Mouse (Mus musculus) G1E-ER4 (cell line): Measurements from ENCODE around the gene Ica1l. TPM values are rescaled to one million over a fixed set of nuclear protein-coding genes. Genes with fewer than 3 reads are reported as not detected.

Experiments
- GATA1 ChIP-seq: IDR thresholded peaks from one replicate; pipeline ENCODE4 v1.8.0; 2012; ENCODE audit warnings: low read length, inconsistent platforms
- polyA plus RNA-seq: library from polyadenylated mRNA; stranded (reverse); fragments of >175 nt; gene quantifications from 2 replicates; pipeline ENCODE4 v1.2.3, GENCODE M21; 2012

Gene Ica1l
- 0.58 and 0.84 TPM in 2 replicates for polyA plus RNA-seq

- no peak for TF ChIP-seq GATA1
Observed at GRCm38 (mm10) chr1:60042796-60043469, at the start of gene Ica1l. Ica1l (minus strand) TSS chr1:60043184.

DNA sequence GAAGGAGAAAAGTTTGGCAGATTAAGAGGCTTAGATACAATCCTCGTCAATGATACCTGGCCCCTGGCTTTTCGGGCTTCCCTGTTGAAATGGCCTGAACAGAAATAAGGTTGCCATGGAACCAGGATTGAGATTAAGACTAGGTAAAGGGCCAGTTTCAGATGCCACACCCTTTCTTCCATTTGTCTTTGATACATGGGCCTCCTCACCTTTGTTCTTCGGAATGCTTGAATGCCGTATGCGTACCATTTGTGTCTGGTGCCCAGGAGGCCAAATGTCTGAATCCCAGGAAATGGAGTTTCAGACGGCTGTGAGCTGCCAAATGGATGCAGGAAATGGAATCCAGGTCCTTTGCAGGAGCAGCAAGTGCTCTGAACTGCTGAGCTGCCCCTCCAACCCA lies 33.4 kb upstream of the Ica1l start:
- no peak for TF ChIP-seq GATA1

DNA sequence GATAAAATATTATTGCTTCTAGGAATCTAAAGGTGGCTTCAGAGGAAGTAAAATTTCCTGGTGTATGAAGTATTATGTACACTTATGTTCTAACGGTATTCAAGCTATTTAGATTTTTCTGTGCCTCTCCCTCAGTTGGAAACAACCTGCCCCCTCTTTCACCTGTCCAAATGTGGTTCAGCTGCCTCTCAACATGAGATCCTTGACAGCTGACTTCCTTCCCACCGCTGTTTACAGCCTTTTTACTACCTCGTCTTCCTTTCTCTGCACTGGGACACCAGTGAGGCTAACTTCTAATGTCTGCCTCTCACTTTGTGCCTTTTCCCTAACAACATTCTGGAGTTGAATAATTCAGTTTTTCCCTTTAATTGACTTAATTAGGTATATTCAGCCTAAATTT lies 32.6 kb upstream of the Ica1l start:
- no peak for TF ChIP-seq GATA1

DNA sequence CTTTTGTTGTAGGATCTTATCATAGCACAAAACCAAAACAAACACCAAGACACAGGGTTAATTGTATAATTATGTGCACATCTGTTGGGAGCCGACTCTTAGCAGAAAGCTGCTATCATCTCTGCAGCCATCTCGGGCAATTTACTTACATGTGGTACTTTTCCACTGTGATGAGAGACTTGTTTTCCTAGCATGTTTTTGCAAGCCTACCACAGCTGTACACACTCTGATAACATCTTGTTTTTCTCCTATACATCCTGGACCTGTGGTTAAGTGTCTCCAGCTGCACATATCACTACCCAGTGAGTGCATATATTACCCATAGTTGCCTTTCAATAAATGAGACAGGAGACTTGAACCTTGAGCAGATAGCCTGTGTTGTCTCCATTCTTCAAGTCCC lies 32.0 kb upstream of the Ica1l start:
- no peak for TF ChIP-seq GATA1

- no peak for TF ChIP-seq GATA1
Observed at GRCm38 (mm10) chr1:60056310-60056709, 13.3 kb upstream of the Ica1l start.

- no peak for TF ChIP-seq GATA1
Observed at GRCm38 (mm10) chr1:60054659-60055058, 11.7 kb upstream of the Ica1l start.

- no peak for TF ChIP-seq GATA1
Observed at GRCm38 (mm10) chr1:60044595-60044994, 1.6 kb upstream of the Ica1l start.

GRCm38 (mm10) chr1:60042398-60042795 lies 587 bp downstream of the Ica1l start:
- no peak for TF ChIP-seq GATA1

GRCm38 (mm10) chr1:60035044-60035443 lies 7.9 kb downstream of the Ica1l start:
- TF ChIP-seq GATA1: no peak

- TF ChIP-seq GATA1: peak; percentile 86
Observed at GRCm38 (mm10) chr1:60017031-60017469, 25.9 kb downstream of the Ica1l start.

DNA sequence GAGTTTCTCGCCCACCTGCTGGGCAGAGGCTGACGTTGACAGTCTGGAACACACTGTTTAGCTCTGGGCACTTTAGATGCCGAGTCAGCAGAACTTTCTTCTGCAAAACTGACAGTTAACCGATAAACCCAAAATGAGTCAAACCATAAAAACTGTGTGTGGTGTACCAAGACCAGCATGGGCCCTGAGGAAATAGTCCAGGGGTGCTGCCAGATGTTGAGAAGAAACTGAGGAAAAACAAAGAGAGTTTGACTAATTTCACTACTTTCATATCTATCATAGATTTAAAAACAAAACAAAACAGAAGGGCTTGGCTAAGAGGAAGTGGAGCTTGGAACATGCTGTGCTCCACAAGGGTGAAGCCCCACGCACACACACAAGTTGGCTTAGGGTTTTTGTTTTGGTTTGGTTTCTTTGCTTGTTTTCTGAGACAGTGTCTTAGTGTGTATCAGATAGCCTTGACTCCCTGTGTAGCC lies 26.8 kb downstream of the Ica1l start:
- no peak for TF ChIP-seq GATA1

DNA sequence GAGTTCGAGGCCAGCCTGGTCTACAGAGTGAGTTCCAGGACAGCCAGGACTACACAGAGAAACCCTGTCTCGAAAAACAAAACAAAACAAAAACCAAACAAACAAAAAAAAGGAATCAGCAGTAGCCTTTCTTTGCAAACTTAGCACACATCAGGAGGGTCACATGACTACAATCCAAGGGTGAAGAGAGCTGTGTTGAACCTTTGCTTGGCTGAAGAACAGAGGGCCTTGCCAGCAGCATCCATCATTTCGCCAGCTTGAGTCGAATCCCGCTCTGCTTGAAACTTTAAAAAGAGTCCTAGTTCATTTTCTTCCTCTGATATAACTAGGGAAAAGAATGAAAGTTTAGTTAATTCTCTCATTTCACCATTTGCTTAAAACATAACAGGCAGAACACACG lies 27.5 kb downstream of the Ica1l start:
- no peak for TF ChIP-seq GATA1

DNA sequence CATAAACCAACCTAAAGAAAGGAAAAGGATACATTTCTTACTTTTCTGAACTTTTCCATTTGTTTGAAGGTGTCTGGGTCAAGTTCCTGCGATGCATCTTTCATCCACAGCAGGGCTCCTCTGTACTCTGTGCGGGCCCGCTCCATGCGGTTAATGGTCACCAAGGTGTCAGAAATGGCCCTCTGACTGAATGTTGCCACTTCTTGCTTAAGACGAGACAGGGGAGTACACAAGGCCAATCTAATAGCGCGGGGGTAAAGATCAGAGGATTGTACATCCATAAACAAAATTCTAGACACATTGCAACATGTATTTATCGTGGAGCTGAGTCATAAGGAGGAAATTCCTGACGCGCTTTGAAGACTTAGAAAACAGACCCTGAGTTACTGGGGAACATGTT lies 29.2 kb downstream of the Ica1l start:
- no peak for TF ChIP-seq GATA1

DNA sequence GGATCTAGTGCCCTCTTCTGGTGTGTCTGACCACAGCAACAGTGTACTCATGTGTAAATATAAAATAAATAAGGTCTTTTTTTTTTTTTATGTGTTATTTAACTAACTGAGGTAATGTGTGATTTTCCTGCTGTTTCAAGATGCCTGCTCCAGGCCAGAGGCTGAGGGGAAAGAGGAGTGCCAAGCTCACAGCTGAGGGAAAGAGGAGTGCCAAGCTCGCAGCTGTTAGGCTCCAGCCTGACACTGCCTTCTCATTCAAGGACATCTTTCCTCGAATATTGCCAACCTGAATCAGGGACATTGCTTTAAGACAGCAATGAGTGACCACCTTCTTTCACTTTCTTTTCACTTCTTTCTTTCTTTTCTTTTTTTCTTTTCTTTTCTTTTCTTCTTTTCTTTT lies 34.2 kb downstream of the Ica1l start:
- no peak for TF ChIP-seq GATA1

- TF ChIP-seq GATA1: no peak
Observed at GRCm38 (mm10) chr1:60007337-60007736, 35.6 kb downstream of the Ica1l start.

DNA sequence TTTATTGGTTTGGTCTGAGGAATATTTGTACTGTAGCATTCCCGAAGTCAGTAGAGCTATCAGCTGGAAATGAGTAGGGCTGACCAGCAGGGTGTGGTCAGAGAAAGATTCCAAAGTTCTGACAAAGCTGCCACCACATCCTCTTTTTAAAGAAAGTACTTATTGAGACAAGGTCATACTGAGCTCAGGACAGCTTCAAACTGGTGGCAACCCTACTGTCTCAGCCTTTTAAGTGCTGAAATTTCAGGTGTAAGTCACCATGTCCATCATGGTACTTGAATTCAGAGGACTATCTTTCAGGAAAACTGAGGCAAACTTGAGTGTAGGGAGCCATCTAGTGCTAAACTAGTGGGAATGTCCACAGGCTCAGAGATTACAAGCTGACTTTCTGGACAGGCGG lies 42.7 kb downstream of the Ica1l start:
- no peak for TF ChIP-seq GATA1

DNA sequence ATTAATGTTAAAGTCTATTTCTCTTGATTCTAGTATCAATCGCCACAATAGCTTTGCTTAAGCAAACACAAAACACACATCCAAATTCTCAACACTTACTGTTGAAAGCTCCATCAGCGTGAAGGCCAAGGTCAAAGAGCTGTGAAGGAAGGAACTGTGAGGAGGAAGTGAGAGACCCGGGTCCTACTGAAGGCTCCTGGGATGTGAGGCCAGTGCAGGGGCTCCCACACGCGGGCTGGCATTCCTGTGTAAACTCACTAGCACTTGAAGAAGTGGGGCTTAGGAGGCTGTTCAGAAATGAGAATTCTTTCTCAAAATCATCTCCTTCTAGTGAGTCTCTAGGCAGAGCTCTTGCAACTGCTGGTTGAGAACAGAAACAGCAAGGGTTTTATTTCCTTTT lies 45.6 kb downstream of the Ica1l start:
- TF ChIP-seq GATA1: no peak

GRCm38 (mm10) chr1:59995646-59996045 lies 47.3 kb downstream of the Ica1l start:
- no peak for TF ChIP-seq GATA1
